Mouse (Mus musculus) G1E (cell line): ENCODE results near the gene Dicer1. TPM values are rescaled to one million over a fixed set of nuclear protein-coding genes. Genes with fewer than 3 reads are reported as not detected.
"Not testable (repeated sequence)": the region's sequence is repeated elsewhere in the genome, so short reads cannot be mapped to it uniquely, and the experiment has no call there.

Experiments used
- ATAC-seq: 2 replicates; pipeline ENCODE4 v1.8.0; 2016; ENCODE audit warnings: mild to moderate bottlenecking; ENCODE audit not compliant: insufficient number of reproducible peaks, poor library complexity, low FRiP score, severe bottlenecking; ENCODE audit errors: extremely low read depth
- DNase-seq: peaks from one replicate; pipeline ENCODE4 v3.0.0; 2012; ENCODE audit warnings: low spot score
- H3K27me3 ChIP-seq: 2 replicates; pipeline ENCODE4 v1.6.1; 2012; ENCODE audit warnings: mild to moderate bottlenecking, low read length, inconsistent platforms; ENCODE audit not compliant: insufficient read depth
- H3K36me3 ChIP-seq: replicated peaks from 2 replicates; pipeline ENCODE3; 2012; ENCODE audit warnings: mild to moderate bottlenecking, inconsistent platforms
- H3K4me1 ChIP-seq: 2 replicates; pipeline ENCODE4 v1.6.1; 2012; ENCODE audit warnings: low read depth, low read length, inconsistent platforms, mixed read lengths; ENCODE audit not compliant: insufficient read depth
- H3K4me3 ChIP-seq: 2 replicates; pipeline ENCODE4 v1.5.1; 2012; ENCODE audit warnings: low read depth, mild to moderate bottlenecking, inconsistent platforms, low read length, moderate library complexity, mixed read lengths
- H3K9me3 ChIP-seq: replicated peaks from 2 replicates; pipeline ENCODE4 v1.6.1; 2012; ENCODE audit warnings: inconsistent platforms
- CTCF ChIP-seq: IDR thresholded peaks from 2 replicates; pipeline ENCODE4 v1.5.1; 2012; ENCODE audit warnings: low read depth, low read length, inconsistent platforms, mixed read lengths
- GATA1 ChIP-seq: IDR thresholded peaks from 2 replicates; pipeline ENCODE4 v1.6.1; 2012; ENCODE audit warnings: borderline replicate concordance, low read length, inconsistent platforms, mixed read lengths
- GATA2 ChIP-seq: IDR thresholded peaks from 2 replicates; pipeline ENCODE4 v1.6.1; 2012; ENCODE audit warnings: low read depth, low read length, inconsistent platforms, borderline replicate concordance
- POLR2AphosphoS5 ChIP-seq: IDR thresholded peaks from 2 replicates; pipeline ENCODE4 v1.6.1; 2012; ENCODE audit warnings: low read depth, low read length, inconsistent platforms; ENCODE audit not compliant: insufficient replicate concordance
- TAL1 ChIP-seq: conservative IDR thresholded peaks from 2 replicates; pipeline ENCODE4 v1.6.1; 2012; ENCODE audit warnings: low read depth, low read length, inconsistent platforms, mixed read lengths
- polyA plus RNA-seq: library from polyadenylated mRNA; stranded (reverse); fragments of >175 nt; gene quantifications from 2 replicates; pipeline ENCODE4 v1.2.3, GENCODE M21; 2012
- total RNA-seq, 2 experiments: library from RNA; stranded (forward) in 1 of 2; stranded (reverse) in 1 of 2; fragments of 200-1000 nt in 1 of 2; fragments of >200 nt in 1 of 2; fragmentation: Nextera tagmentation in 1 of 2; gene quantifications; 2 replicates each; pipeline ENCODE4 v1.2.3; 2014 to 2017

The Dicer1 gene
- total and polyA plus RNA-seq, 3 experiments = 16.2 to 136 (median 55.4) TPM

- H3K9me3 ChIP-seq = no peaks in the 10 kb centered on the region
- TF ChIP-seq TAL1 (no peak), GATA1 (no peak), GATA2 (no peak), CTCF (no peak), POLR2AphosphoS5 (no peak)
- H3K27me3 ChIP-seq = no peaks in the 10 kb centered on the region
- peaks cover 81% of the 10 kb centered on the region for H3K36me3 ChIP-seq
- no peak for ATAC-seq
- no peak overlapping the region for H3K4me3 ChIP-seq
- no peak for DNase-seq
- peaks cover 20% of the 10 kb centered on the region for H3K4me1 ChIP-seq
These were observed 14.1 kb downstream of the Dicer1 start for GRCm38 (mm10) chr12:104737666-104738065.

GRCm38 (mm10) chr12:104735993-104736395 is 15.8 kb downstream of the Dicer1 start:
- Histone ChIP-seq H3K4me1 (peaks cover 8% of the 10 kb centered on the region; the same call in 1 of the 2 replicates), H3K36me3 (peaks cover 92% of the 10 kb centered on the region), H3K27me3 (no peaks in the 10 kb centered on the region), H3K4me3 (no peak overlapping the region), H3K9me3 (no peaks in the 10 kb centered on the region)
- DNase-seq = no peak
- no peak for ATAC-seq
- TF ChIP-seq POLR2AphosphoS5 = no peak
- TF ChIP-seq GATA1 = no peak
- no peak for TF ChIP-seq TAL1
- no peak for TF ChIP-seq GATA2
- TF ChIP-seq CTCF = no peak

- Histone ChIP-seq H3K27me3 (no peaks in the 10 kb centered on the region), H3K9me3 (no peaks in the 10 kb centered on the region), H3K36me3 (peaks cover 96% of the 10 kb centered on the region), H3K4me3 (no peak overlapping the region), H3K4me1 (0 out of 2 replicates have a peak, but pooled peaks cover 3% of the 10 kb centered on the region)
- DNase-seq (no peak), ATAC-seq (no peak)
- TF ChIP-seq GATA2 = no peak
- TF ChIP-seq POLR2AphosphoS5 = no peak
- no peak for TF ChIP-seq GATA1
- TF ChIP-seq CTCF = no peak
- no peak for TF ChIP-seq TAL1
These were observed 18.6 kb downstream of the Dicer1 start for GRCm38 (mm10) chr12:104733165-104733564.

DNA sequence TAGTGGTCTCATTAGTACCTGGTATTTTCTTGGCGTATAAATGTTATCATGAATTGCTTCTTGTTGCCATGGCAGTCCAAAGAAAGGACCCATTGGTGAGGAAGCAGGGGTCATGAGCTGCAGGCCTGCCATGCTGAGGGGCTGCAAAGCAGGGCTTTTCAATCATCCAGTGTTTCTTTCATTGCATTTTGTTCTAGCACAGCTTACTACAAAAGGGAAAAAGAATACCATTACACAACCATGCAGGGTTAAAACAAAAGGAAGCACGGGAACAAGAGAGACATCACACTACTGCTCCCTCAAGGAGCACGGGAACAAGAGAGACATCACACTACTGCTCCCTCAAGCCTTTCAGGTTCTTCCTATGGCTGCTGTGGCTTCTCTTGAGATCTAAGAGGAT is 20.0 kb downstream of the Dicer1 start:
- H3K4me1 ChIP-seq = 0 out of 2 replicates have a peak, but pooled peaks cover 3% of the 10 kb centered on the region
- no peaks in the 10 kb centered on the region for H3K27me3 ChIP-seq
- peaks cover 98% of the 10 kb centered on the region for H3K36me3 ChIP-seq

DNA sequence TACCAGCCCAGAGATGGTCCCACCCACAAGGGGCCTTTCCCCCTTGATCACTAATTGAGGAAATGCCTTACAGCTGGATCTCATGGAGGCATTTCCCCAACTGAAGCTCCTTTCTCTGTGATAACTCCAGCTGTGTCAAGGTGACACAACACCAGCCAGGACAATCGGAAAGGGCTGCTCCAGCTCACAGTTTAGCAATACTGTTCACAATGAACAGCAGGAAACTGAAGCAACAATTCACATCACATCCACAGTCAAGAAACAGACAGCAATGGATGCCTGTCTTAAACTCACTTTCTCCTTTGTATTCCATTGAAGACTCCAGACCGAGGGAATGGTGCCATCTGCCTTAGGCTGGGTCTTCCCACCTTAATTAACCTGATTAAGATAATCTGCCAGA is 25.3 kb downstream of the Dicer1 start:
- H3K4me3 ChIP-seq, DNase-seq, ATAC-seq, H3K27me3 ChIP-seq, H3K9me3 ChIP-seq, H3K4me1 ChIP-seq: not testable (repeated sequence)
- H3K36me3 ChIP-seq = peaks cover 94% of the 10 kb centered on the region

More for the DNA sequence above, 20.0 kb downstream of the Dicer1 start:
- no peak for DNase-seq
- Histone ChIP-seq H3K9me3 (no peaks in the 10 kb centered on the region), H3K4me3 (no peak overlapping the region)
- no peak for ATAC-seq
- no peak for TF ChIP-seq CTCF
- no peak for TF ChIP-seq TAL1
- no peak for TF ChIP-seq GATA2
- no peak for TF ChIP-seq GATA1
- TF ChIP-seq POLR2AphosphoS5 = no peak

- Histone ChIP-seq H3K4me1 (peaks cover 10% of the 10 kb centered on the region), H3K36me3 (peaks cover 92% of the 10 kb centered on the region), H3K27me3 (no peaks in the 10 kb centered on the region), H3K4me3 (no peak overlapping the region), H3K9me3 (no peaks in the 10 kb centered on the region)
- TF ChIP-seq POLR2AphosphoS5 (no peak), GATA1 (no peak), TAL1 (no peak), GATA2 (no peak), CTCF (no peak)
- ATAC-seq = no peak
- DNase-seq = no peak
These were observed 29.7 kb downstream of the Dicer1 start for GRCm38 (mm10) chr12:104722056-104722455.

- Histone ChIP-seq H3K27me3 (no peaks in the 10 kb centered on the region), H3K9me3 (no peaks in the 10 kb centered on the region), H3K36me3 (peaks cover 92% of the 10 kb centered on the region), H3K4me3 (no peak overlapping the region), H3K4me1 (peaks cover 10% of the 10 kb centered on the region)
- no peak for DNase-seq
- ATAC-seq = no peak
- TF ChIP-seq GATA1 = no peak
- TF ChIP-seq POLR2AphosphoS5 = no peak
- no peak for TF ChIP-seq GATA2
- no peak for TF ChIP-seq CTCF
- no peak for TF ChIP-seq TAL1
These were observed 30.7 kb downstream of the Dicer1 start for GRCm38 (mm10) chr12:104721011-104721410.
